Mouse (Mus musculus): ENCODE measurements around the gene Mctp2. TPM values are rescaled to one million over a fixed set of nuclear protein-coding genes. Genes with fewer than 3 reads are reported as not detected.
A peak's percentile ranks its signal among the peaks of the same experiment; 100 is the strongest.
"Not testable (repeated sequence)": the region's sequence is repeated elsewhere in the genome, so short reads cannot be mapped to it uniquely, and the experiment has no call there.

Mctp2 gene
- polyA plus RNA-seq, 1 experiment from 2014 or later = 0.33 TPM

GRCm38 (mm10) chr7:72259045-72259444 lies 47.4 kb downstream of the Mctp2 start:
- Histone ChIP-seq H3K27ac (ENCODE audit: low read depth, low read length) (no peak overlapping the region), H3K4me1 (replicated peaks; ENCODE audit: control insufficient read depth, insufficient read depth, low read length) (no peaks in the 10 kb centered on the region), H3K4me3 (ENCODE audit: low read depth, low read length) (no peak overlapping the region), H3K4me2 (no peak overlapping the region), H3K36me3 (ENCODE audit: control insufficient read depth, insufficient read depth, low read length) (no peaks in the 10 kb centered on the region), H3K9ac (ENCODE audit: low read depth, low read length) (no peak overlapping the region), H3K9me3 (ENCODE audit: control insufficient read depth, low read length) (no peaks in the 10 kb centered on the region), H3K27me3 (replicated peaks; ENCODE audit: control insufficient read depth, insufficient read depth, low read length) (no peaks in the 10 kb centered on the region)
- DNase-seq (ENCODE audit: low spot score) = no peak
- ATAC-seq (replicated peaks; ENCODE audit: low FRiP score) = no peak
- 84% methylated on average over 10 of the region's 10 CpGs for WGBS

- H3K27ac ChIP-seq (ENCODE audit: low read depth, low read length); DNase-seq (ENCODE audit: low spot score); H3K27me3 ChIP-seq (replicated peaks; ENCODE audit: control insufficient read depth, insufficient read depth, low read length); H3K4me1 ChIP-seq (replicated peaks; ENCODE audit: control insufficient read depth, insufficient read depth, low read length); ATAC-seq (replicated peaks; ENCODE audit: low FRiP score); H3K4me3 ChIP-seq (ENCODE audit: low read depth, low read length); H3K36me3 ChIP-seq (ENCODE audit: control insufficient read depth, insufficient read depth, low read length); H3K9me3 ChIP-seq (ENCODE audit: control insufficient read depth, low read length); H3K9ac ChIP-seq (ENCODE audit: low read depth, low read length); H3K4me2 ChIP-seq: not testable (repeated sequence)
- WGBS = 91% methylated on average over 8 of the region's 9 CpGs
Observed at GRCm38 (mm10) chr7:72250326-72250725, 56.1 kb downstream of the Mctp2 start.

GRCm38 (mm10) chr7:72241269-72241668 lies 65.1 kb downstream of the Mctp2 start:
- 88% methylated on average over 9 of the region's 9 CpGs for WGBS
- Histone ChIP-seq H3K27me3 (replicated peaks; ENCODE audit: control insufficient read depth, insufficient read depth, low read length) (no peaks in the 10 kb centered on the region), H3K9ac (ENCODE audit: low read depth, low read length) (no peak overlapping the region), H3K4me3 (ENCODE audit: low read depth, low read length) (no peak overlapping the region), H3K27ac (ENCODE audit: low read depth, low read length) (no peak overlapping the region), H3K4me1 (replicated peaks; ENCODE audit: control insufficient read depth, insufficient read depth, low read length) (no peaks in the 10 kb centered on the region), H3K9me3 (ENCODE audit: control insufficient read depth, low read length) (no peaks in the 10 kb centered on the region), H3K4me2 (no peak overlapping the region), H3K36me3 (ENCODE audit: control insufficient read depth, insufficient read depth, low read length) (no peaks in the 10 kb centered on the region)
- DNase-seq (ENCODE audit: low spot score) (no peak), ATAC-seq (replicated peaks; ENCODE audit: low FRiP score) (no peak)

GRCm38 (mm10) chr7:72239782-72240493 lies 66.5 kb downstream of the Mctp2 start:
- 35% methylated on average over 3 of the region's 3 CpGs for WGBS
- ATAC-seq (replicated peaks; ENCODE audit: low FRiP score) = no peak; the same call in 1 of the 2 replicates

DNA sequence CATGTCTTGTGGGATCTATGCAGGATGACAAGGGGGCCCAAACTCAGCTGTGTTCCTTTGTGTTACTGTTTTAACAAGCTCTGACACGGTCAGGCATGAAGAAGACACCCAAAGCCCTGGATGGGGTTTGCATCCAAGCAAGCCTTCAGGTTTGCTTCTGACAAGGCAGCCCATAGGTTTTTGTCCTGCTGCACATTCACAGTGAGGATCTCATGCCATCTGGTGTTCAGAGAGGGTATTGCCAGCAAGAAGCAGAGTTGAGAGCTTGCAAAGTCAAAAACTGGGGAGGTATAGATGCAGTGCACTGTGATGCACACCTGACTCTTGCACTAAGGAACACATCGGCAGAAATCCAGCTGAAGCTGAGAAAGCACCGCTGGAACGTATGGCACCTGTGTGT lies 67.8 kb downstream of the Mctp2 start:
- H3K9me3 ChIP-seq (ENCODE audit: control insufficient read depth, low read length) = no peaks in the 10 kb centered on the region
- H3K27me3 ChIP-seq (replicated peaks; ENCODE audit: control insufficient read depth, insufficient read depth, low read length) = no peaks in the 10 kb centered on the region
- no peaks in the 10 kb centered on the region for H3K4me1 ChIP-seq (replicated peaks; ENCODE audit: control insufficient read depth, insufficient read depth, low read length)
- H3K4me2 ChIP-seq = no peak overlapping the region
- H3K27ac ChIP-seq (ENCODE audit: low read depth, low read length) = no peak overlapping the region
- no peak overlapping the region for H3K4me3 ChIP-seq (ENCODE audit: low read depth, low read length)
- WGBS = 47% methylated on average over 4 of the region's 4 CpGs
- ATAC-seq (replicated peaks; ENCODE audit: low FRiP score) (no peak), DNase-seq (ENCODE audit: low spot score) (peak; percentile 35)
- no peaks in the 10 kb centered on the region for H3K36me3 ChIP-seq (ENCODE audit: control insufficient read depth, insufficient read depth, low read length)
- no peak overlapping the region for H3K9ac ChIP-seq (ENCODE audit: low read depth, low read length)

More at GRCm38 (mm10) chr7:72239782-72240493, 66.5 kb downstream of the Mctp2 start:
- Histone ChIP-seq H3K27me3 (replicated peaks; ENCODE audit: control insufficient read depth, insufficient read depth, low read length) (no peaks in the 10 kb centered on the region), H3K27ac (ENCODE audit: low read depth, low read length) (no peak overlapping the region), H3K9me3 (ENCODE audit: control insufficient read depth, low read length) (no peaks in the 10 kb centered on the region), H3K4me1 (replicated peaks; ENCODE audit: control insufficient read depth, insufficient read depth, low read length) (no peaks in the 10 kb centered on the region), H3K4me2 (no peak overlapping the region), H3K9ac (ENCODE audit: low read depth, low read length) (no peak overlapping the region), H3K4me3 (ENCODE audit: low read depth, low read length) (no peak overlapping the region), H3K36me3 (ENCODE audit: control insufficient read depth, insufficient read depth, low read length) (no peaks in the 10 kb centered on the region)
- DNase-seq (ENCODE audit: low spot score) = no peak

GRCm38 (mm10) chr7:72234433-72234998 lies 71.9 kb downstream of the Mctp2 start:
- ATAC-seq (replicated peaks; ENCODE audit: low FRiP score) = peak; percentile 70
- H3K4me2 ChIP-seq = no peak overlapping the region
- no peak overlapping the region for H3K4me3 ChIP-seq (ENCODE audit: low read depth, low read length)
- no peak overlapping the region for H3K27ac ChIP-seq (ENCODE audit: low read depth, low read length)
- DNase-seq (ENCODE audit: low spot score) = no peak
- H3K9ac ChIP-seq (ENCODE audit: low read depth, low read length) = no peak overlapping the region
- H3K27me3 ChIP-seq (replicated peaks; ENCODE audit: control insufficient read depth, insufficient read depth, low read length) = no peaks in the 10 kb centered on the region
- no peaks in the 10 kb centered on the region for H3K36me3 ChIP-seq (ENCODE audit: control insufficient read depth, insufficient read depth, low read length)
- WGBS = 58% methylated on average over 6 of the region's 6 CpGs
- H3K9me3 ChIP-seq (ENCODE audit: control insufficient read depth, low read length) = no peaks in the 10 kb centered on the region
- H3K4me1 ChIP-seq (replicated peaks; ENCODE audit: control insufficient read depth, insufficient read depth, low read length) = no peaks in the 10 kb centered on the region

DNA sequence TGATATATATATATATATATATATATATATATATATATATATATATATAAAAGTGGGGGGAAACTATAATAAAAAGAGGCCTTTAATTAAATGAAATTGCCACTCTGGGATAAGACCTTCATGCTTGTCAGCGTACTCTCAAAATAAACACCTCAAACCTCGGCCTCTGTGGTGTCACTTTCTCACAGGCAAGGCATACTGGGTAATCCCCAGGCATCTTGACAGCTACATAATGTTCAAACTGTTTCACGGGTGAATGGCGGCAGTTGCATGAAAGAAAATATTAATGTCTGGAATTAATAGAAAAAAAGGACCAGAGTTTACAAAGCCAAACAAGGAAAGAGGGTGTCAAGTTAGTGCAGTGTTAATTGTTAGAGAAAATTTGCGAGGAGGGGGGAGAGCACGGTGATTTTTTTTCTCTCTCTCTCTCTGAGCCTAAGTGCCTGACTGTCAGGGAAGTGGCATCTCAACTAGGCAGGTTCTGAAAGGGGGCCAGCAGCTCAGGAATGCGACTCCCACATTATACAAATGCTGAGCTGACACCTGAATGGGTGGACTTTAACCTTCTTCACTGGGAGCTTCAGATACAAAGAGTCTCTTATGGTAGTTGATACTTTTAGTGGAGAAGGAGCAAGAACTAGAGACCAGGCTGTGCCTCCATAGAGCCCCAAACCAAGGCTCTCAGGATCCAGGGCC lies 75.1 kb downstream of the Mctp2 start:
- Histone ChIP-seq H3K9ac (ENCODE audit: low read depth, low read length) (no peak overlapping the region), H3K9me3 (ENCODE audit: control insufficient read depth, low read length) (no peaks in the 10 kb centered on the region), H3K4me2 (no peak overlapping the region), H3K4me3 (ENCODE audit: low read depth, low read length) (no peak overlapping the region), H3K36me3 (ENCODE audit: control insufficient read depth, insufficient read depth, low read length) (no peaks in the 10 kb centered on the region), H3K27me3 (replicated peaks; ENCODE audit: control insufficient read depth, insufficient read depth, low read length) (no peaks in the 10 kb centered on the region), H3K4me1 (replicated peaks; ENCODE audit: control insufficient read depth, insufficient read depth, low read length) (no peaks in the 10 kb centered on the region), H3K27ac (ENCODE audit: low read depth, low read length) (no peak overlapping the region)
- 63% methylated on average over 7 of the region's 7 CpGs for WGBS
- no peak for DNase-seq (ENCODE audit: low spot score)
- no peak for ATAC-seq (replicated peaks; ENCODE audit: low FRiP score)

DNA sequence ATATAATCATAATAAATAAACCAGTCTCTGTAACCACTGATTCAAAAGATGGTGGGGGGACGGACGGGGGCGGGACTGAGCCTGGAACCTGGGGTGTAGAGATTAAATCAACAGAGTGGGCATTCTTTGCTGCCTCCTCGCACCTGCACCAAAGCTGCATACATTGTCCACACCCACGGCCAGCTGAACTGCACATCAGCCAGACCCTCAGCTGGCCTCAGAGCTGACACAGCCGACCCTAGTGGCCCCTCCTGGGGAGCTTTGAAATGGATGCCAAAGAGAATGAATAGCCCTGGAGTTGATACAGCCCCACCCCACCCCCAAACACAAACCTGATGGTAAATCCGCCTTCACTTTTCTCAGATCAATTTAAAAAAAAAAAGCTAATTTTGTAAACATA lies 76.5 kb downstream of the Mctp2 start:
- Histone ChIP-seq H3K4me3 (ENCODE audit: low read depth, low read length) (no peak overlapping the region), H3K4me1 (replicated peaks; ENCODE audit: control insufficient read depth, insufficient read depth, low read length) (no peaks in the 10 kb centered on the region), H3K9ac (ENCODE audit: low read depth, low read length) (no peak overlapping the region), H3K9me3 (ENCODE audit: control insufficient read depth, low read length) (no peaks in the 10 kb centered on the region), H3K27me3 (replicated peaks; ENCODE audit: control insufficient read depth, insufficient read depth, low read length) (no peaks in the 10 kb centered on the region), H3K27ac (ENCODE audit: low read depth, low read length) (no peak overlapping the region), H3K36me3 (ENCODE audit: control insufficient read depth, insufficient read depth, low read length) (no peaks in the 10 kb centered on the region), H3K4me2 (no peak overlapping the region)
- WGBS = 68% methylated on average over 7 of the region's 7 CpGs
- no peak for ATAC-seq (replicated peaks; ENCODE audit: low FRiP score)
- no peak for DNase-seq (ENCODE audit: low spot score)
